Mouse (Mus musculus) liver (tissue): Measurements from ENCODE around the gene Slc26a1.

Experiments
- DNase-seq: peaks from one replicate; pipeline ENCODE4 v3.0.0-alpha.2; 2020; ENCODE audit warnings: mixed read lengths

Gene Slc26a1

DNA sequence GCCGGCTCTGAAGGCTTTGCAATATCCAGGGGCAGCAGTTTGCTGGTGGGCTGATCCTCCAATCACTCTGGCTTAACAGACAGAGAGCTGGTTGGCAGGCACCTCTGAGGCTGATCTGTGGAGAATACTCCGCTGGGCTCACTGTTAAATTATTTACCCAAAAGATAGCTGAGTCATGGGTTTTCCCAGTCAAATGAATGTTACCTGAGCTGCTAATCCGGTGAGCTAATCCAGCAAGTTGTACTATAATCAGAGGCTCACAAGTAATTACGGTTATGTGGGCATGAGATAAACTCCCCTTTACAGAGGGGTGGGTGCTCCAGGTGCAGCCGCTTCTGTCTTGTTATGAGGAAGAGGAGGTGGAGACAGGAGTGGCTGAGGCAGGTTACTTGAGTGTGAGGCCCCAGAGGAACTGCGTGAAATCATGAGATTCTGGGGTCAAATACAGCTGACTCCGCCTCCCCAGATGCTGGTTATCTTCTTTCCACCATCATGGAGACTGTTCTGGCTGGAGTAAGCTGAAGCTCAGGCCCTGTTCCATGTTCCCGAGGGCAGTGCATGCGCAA, at the start of gene Slc26a1:
Gene Slc26a1, minus strand, starts transcription at position 319 of the 566 bp plus-strand sequence.
- peak; percentile 79 for DNase-seq

DNA sequence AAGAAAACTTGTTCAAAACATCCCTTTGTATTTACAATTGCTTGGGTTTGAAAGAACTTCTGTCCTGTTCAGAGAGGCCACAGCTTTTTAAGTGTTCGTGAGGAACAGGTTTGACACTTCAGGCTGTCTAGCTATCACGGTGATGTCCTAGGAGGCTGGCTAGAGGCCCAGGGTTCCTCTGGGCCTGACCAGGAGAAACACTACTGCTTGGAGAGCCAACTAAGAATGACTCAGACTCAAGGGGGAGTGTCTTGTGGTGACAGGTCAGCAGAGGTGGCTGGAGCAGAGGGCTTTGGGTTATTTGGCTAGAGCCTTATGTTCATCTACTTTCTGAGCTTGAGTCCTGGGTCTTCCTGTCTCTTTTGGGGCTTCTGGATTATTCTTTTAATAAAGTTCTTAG, 48.6 kb upstream of the Slc26a1 start:
- DNase-seq: no peak

DNA sequence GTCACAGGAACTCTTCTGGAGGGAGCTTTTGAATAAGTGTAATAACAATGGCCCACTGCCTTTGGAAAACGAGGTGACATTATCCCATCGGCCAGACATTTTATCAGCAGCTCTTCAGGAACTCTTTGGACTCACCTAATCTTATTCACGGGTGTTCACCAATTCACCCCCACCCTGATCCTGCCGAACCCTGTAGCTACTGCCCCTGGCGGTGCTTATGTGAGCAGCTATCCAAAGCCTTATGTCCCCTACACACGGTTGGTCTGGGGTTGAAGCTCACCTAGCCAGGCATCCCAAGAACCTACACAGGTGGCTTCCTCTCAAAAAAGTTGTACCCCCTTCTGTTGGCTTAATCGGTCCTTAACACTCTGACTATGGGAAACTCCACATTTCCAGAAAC, 44.4 kb upstream of the Slc26a1 start:
- DNase-seq: no peak

DNA sequence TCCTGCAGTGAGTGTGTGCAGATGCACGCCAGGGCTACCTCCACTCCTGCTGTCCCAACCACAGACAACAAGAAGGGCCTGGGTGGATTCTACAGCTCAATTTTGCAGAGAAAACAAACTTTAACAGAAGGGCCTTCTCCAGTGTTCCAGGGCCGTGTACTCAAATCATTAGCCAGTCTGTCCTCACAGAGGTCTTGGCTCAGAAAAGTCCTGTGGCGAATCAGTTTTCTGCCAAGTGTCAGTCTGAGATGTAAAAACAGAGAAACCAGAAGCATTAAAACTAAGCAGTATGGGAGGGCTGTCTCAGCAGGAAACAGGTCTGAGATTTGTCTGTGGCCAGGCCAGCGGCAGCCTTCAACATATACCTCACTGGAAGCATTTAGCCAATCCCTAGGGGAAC, 42.7 kb upstream of the Slc26a1 start:
- DNase-seq: no peak

DNA sequence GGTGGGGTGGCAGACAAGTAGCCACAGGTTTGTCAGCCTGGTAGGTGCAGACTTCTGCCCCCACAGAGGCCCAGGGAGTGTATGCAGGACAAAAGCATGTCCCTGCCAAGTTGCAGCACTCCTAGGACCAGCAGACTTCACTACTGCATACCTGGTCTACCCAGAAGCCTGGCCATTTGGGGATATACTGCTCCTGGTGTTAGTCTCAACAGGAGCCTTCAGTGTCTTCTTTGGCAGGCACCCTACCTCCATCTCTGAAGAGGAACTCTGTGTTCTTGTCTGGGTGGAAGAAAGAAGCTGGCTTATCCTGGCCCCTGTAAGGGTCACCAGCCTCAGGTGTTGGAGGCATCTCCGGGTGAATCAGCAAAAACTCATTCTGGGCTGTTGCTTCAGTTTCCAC, 40.6 kb upstream of the Slc26a1 start:
- no peak for DNase-seq

DNA sequence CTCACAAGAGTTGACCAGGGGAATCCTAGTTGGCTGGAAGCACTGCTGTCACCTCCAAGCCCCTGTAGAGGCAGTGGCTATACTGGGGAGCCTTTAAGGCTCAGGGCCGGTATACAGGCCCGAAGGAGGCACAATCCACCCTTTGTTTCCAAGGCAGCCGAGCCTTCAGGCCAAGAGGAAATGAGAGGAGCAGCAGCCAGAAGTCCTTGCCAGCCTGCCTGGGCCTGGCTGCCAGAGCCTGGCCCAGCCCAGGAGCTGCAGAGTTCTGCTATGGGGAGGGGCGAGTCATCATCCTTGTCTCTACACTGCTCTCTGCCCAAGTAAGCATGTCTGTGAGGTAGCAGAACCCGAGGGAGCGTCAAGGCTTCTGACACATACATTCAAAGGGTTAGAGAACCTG, 38.8 kb upstream of the Slc26a1 start:
- no peak for DNase-seq

DNA sequence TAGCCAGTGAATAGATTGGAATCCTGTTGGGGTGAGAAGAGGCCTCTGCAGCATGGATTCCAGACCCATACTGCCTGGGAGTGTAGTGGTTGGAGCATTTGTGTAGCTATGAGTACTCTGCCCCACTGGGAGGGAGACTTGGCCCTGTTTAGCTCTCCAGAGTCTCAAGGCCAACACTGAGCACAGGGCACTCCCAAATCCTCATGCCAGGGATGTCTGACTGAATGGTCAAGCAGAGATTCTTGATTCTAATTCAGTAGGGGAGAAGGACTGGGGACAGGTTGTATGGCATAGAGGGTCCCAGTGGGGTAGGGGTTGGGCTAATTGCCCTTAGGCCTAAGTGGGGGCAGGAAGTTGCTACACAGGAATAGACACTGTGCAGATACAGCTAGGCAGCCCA, 38.3 kb upstream of the Slc26a1 start:
- DNase-seq: no peak

DNA sequence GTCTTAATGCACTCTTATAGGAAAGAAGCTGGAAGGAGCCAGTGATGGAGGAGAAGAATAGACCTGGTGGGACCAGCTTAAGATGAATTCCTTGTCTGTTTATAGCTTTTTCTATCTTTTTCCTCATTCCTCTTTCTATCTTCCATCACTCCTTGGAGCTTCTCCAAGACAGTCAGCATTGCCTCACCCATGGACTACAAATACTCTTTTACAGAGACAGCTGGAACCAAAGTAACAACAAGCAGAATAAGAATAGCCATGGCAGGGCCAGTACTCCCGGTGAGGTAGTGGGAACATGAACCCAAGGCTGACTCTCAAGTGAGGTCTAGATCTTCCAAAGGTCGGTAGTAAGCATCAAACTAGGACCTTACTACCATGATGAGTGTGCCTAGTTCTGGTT, 37.7 kb upstream of the Slc26a1 start:
- DNase-seq: no peak

DNA sequence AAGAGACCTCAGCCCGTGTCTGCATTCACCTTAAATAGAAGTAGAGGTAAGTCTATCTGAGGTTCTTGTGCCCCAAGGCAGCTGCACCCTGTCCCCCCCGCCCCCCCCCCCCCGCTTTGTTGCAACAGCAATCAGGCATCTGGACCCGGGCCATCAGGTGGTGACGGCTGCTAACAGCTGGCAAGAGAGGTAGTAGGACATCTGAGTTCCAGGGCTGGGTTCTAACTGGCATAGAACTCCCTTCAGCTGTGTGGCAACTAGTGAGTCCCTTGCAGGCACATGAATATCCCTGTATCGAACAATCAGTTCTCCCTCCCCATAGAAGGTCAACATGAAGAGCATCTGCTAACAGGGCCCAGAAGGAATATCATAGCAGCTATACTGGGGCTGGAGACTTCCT, 36.6 kb upstream of the Slc26a1 start:
- no peak for DNase-seq

DNA sequence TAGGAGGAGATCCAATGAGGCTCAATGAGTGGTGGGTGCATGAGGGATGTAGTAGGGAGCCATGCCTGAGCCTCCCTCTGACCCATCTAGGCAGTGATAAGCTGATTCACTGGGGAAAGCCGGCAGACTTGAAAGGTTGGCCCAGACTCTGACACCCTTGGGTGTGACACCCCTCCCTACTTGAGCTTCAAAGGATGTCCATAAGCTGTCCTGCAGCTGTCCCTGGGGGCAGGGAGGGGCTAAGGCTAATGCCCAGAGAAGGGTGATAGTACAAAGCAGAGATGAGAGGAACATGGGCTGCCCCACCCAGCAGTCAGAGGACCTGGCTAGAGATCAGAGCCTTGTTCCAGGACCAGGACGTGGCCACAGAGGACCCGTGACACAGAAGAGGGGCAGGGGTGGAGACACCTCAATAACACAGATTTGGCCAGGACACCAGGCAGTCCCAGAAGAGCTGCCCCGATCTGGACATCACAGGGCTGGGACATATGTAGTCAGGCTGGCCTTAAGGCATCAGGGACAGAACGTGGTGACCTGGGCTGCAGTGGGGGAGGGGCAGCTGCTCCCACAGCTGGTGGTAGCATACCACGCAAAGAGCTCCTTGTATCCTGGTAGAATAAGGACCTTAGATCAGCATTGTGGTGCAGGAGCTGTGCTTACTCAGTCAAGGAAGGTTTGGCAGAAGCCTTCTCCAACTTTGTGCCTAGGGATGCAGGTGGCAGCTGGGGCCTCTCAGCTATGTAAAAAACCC, 33.8 kb upstream of the Slc26a1 start:
- peak; percentile 61 for DNase-seq

- DNase-seq: no peak
These were observed 33.0 kb upstream of the Slc26a1 start for GRCm38 (mm10) chr5:108708419-108708818.

DNA sequence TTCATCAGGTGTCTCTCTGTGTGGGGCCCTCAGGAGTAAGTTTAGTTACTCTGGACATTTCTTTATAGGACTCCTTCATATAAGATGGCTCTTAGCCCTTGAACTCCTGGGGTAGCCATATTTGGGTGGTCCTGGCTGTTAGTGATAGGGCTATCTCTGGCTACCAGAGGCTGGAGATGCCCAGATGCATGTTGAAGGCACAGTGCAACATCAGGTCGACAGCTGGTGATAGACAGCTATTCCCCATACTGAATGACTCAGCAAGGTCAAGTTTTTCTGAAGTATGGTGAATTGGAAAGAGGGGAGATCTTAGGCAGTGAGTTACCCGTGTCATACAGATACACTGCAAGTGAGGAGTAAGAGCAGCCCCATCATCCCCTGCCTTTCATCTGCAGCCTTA, 32.4 kb upstream of the Slc26a1 start:
- peak; percentile 62 for DNase-seq

DNA sequence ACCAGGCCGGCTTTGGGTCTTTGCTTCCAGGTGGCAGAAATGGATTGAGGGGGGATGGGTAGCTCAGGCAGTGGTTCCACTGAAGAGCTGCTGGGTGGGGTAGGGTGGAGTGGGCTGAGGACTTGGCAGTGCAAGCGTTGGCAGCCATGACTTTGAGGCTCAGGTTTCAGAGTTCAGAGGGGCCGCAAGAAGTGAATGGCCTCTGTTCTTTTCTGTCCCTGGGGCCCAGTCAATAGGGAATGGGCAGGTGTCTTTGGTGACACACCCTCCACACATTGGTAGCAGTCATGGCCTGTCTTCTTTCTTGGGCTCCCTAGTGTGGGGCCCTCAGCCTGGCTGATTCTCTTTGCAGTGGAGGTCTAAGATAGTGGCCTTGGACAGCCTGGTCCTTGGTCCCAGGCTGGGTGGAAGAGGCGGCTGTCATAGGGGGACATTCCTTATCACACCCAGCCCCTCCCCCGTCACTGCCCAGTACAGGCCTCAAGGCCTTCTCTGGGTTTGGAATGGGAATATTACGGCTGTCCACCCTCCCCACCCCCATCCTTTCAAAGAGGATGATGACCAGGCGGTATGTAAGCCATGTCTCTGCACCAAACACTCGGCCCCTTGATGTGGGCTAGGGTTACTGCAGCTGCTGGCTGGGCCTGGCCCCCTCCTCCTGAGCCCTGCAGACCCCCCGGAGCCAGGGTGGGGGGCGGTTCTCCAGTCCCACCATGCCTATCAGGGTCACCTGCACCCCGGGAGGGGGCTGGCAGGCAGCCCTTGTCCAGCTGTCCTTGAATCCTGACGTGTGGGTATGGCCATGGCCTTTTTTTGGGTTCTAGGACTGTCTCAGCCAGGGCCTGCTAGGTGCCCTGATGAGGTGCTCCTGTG, 28.6 kb upstream of the Slc26a1 start:
- no peak for DNase-seq

DNA sequence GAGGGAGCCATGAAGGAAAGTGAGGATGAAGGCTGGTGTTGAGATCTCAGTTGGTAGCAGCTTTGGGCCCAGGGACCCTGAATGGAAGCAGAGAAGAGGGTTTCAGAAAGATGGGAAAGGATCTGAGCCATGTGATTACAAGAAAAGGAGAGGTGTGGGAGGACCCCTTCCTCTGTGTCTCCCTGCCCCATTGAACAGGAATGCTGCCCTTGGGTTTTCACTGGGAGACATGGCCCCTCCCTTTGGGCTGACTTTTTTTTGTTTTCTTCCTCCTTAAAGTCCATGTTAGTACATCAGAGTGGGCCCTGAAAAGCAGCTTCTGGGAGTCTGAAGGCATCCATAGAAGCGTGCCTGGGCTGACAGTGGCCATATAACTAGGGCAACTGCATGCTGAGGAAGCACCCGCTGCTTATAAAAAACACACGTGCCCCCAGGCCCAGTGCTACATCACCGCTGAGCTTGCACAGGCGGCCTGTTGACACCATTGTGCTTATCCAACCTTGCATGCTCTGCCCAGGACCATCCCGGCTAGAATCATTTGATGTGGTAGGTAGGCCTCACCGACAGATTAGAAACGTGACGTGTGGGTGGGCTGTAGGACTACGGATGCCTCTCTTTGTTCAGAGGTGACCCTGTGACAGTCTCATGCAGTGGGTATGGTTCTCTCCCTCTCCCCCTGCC, 26.1 kb upstream of the Slc26a1 start:
- DNase-seq: no peak

DNA sequence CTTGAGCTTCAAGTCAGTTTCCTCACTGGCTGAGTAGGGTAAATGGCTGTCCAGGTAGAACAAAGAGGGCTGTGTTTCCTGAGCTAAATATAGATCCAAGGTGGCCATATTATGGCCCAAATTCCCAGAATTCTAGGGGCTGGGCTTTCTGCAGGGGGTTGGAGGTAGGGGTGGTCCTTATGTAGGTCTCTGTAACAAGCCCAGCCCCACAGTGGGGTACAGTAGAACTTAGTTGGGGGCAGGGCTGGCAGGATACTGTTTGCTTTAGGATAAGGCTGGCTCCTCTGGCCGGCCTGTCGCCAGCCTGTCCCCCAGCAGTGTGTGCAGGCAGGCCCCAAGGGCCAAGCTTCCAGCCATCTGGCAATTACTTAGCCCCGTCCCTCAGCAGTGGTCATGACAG, 25.0 kb upstream of the Slc26a1 start:
- no peak for DNase-seq

GRCm38 (mm10) chr5:108697341-108697753, 22.0 kb upstream of the Slc26a1 start:
- no peak for DNase-seq

- no peak for DNase-seq
These were observed 21.2 kb upstream of the Slc26a1 start for GRCm38 (mm10) chr5:108696542-108696941.

DNA sequence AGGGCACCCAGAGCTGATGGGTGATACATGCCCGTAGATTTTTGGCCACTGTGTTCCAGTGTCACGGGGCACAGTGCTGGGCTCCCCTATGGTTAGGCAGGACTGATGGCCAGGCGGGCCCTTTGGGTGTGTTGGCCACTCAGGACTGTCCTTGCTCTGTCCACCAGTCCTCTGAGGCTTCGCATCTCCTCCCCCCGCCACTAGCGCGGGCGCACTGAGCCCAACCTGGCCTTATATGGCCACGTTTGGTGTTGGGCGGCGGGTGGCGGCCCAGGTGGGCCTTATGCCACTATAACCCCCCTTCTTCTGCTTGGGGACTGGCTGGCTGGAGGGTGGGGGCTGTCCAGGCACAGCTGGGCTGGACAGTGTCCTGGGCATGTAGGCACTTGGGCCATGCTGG, 20.5 kb upstream of the Slc26a1 start:
- DNase-seq: no peak

GRCm38 (mm10) chr5:108694352-108695261, 19.2 kb upstream of the Slc26a1 start:
- DNase-seq: peak; percentile 65

DNA sequence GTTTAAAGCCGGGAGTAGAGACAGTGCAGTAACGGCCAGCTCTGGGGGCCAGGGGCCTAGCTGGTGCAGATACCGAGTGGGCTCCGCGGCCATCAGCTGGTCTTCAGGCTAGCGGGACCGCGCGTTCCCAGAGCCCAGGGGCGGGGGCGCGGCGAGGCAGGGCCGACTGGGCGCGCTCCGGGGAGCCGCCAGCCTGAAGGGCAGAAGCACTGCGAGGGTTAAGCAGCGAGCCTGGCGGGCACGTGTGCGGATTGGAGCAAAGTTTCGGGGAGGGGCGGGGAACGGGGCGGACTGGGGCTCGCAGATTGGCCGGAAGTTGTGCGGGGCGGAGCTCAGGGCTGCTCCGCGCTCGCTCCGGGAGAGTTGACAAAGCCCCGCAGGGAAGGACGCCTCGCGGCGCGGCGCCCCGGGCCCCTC, 18.5 kb upstream of the Slc26a1 start:
- peak; percentile 95 for DNase-seq

DNA sequence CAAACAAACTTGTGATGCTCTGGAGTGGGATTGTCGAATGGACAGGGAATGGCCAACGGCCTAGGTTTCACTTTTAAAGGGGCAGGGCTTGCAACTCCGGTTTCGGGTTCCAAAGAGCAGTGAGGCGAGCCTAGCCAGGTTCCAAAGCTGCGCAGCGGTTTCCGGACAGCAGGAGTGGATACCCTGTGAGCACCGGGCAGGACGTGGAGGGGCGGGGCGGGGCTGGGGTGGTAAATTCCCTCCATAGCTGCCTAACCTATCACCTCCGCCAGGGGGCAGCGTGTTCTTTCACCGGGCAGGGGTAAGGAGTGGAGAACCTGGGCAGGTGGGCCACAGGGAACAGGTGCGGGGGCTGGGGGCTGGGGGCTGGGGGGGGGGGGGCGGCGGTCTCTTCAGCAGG, 16.9 kb upstream of the Slc26a1 start, which contains the start of gene Fgfrl1:
Gene Fgfrl1, plus strand, starts transcription at position 112 of the 400 bp plus-strand sequence.
- peak; percentile 87 for DNase-seq

DNA sequence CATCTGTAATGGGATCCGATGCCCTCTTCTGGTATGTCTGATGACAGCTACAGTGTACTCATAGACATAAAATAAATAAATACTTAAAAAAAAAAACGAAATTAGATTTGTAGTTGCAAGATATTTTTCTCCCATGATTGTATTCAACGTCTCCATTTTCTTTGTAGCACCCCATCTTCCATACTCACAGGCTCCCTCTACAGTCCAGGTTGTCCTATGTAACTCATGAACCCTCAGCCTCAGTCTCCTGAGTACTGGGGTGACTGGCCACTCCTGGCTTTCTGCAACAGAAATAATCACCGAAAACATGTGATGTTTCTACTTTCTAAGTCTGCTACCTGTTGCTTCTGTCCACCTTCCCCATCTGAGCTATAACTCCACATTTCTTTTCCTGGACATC, 15.8 kb upstream of the Slc26a1 start:
- DNase-seq: no peak
